Mouse (Mus musculus): ENCODE measurements around the gene Hist1h3d.
"Not testable (repeated sequence)": the region's sequence is repeated elsewhere in the genome, so short reads cannot be mapped to it uniquely, and the experiment has no call there.

- not testable (repeated sequence) for TF ChIP-seq CTCF (IDR thresholded peaks at IDR 0.05; ENCODE audit: low read depth); EP300 (optimal IDR thresholded peaks at IDR 0.05)
Observed at GRCm38 (mm10) chr13:23571504-23572217, 3.9 kb upstream of the Hist1h3d start.

Measured in stomach, postnatal 0 days (tissue).